Mouse (Mus musculus): Measurements from ENCODE around the gene Zfp687.

The Zfp687 gene

GRCm38 (mm10) chr3:94958295-94958694, 57.0 kb downstream of the Zfp687 start:
- DNase-seq: no peak

Measured in lung, postnatal 4 days (tissue).